Mouse (Mus musculus) liver, adult 2 months (tissue): ENCODE measurements around the gene Arhgap32.

Experiments
- CTCF ChIP-seq: fragments of 200-500 bp; IDR thresholded peaks from 2 replicates; pipeline ENCODE4 v1.5.1; 2011; ENCODE audit warnings: low read depth, low read length, control low read depth
- POLR2A ChIP-seq: fragments of 200-500 bp; IDR thresholded peaks from 2 replicates; pipeline ENCODE4 v1.6.1; 2011; ENCODE audit warnings: low read length, control low read depth; ENCODE audit not compliant: insufficient read depth; ENCODE audit errors: extremely low read depth

DNA sequence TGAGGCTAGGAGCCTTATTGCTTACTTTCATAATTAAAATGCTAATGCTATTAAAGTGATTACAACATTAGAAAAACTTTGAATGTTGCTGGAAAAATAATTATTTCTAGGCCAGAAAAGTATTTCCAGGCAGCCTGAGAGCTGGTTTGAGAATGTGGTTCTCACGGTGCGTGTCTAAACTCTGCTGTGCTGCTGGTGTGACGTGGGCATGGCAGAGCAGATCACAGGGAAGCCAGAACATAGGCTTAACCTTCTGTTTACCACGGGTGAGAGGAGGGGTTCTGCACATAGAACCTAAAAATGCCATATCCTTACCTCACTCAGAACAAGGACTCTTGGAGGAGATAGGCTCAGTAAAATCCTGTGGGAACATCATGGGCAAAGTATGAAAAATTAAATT is 18.8 kb upstream of the Arhgap32 start:
- TF ChIP-seq CTCF = no peak
- no peak for TF ChIP-seq POLR2A
